Mouse (Mus musculus): Measurements from ENCODE around the gene Zfhx2. TPM values are rescaled to one million over a fixed set of nuclear protein-coding genes. Genes with fewer than 3 reads are reported as not detected.

The Zfhx2 gene
- polyA plus RNA-seq, 1 experiment from 2014 or later: 28.4 TPM

DNA sequence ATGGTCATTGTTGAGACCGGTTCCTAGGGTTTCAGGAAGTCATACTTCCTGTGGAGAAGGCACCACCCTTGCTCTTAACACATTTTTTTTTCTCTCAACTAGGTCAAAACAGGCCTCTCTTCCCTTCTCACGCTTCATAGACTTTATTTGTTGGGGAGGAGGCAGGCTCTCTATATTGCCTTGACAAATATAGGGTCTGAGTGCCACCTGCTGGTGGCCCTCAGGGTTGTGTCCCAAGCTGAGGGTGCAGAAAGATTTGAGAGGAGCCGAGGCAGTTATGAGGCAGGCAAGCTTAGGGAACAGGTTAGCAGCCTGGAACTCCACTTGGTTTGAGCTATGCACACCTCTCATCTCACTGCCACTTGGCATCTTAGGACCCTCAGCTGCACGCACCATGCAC, 5.9 kb upstream of the Zfhx2 start:
- H3K27ac ChIP-seq (replicated peaks; ENCODE audit: low read depth, low read length): peak overlapping the region; percentile 32; the same call in 1 of the 2 replicates
- no peak overlapping the region for H3K9ac ChIP-seq (replicated peaks; ENCODE audit: low read length)
- no peak overlapping the region for H3K4me3 ChIP-seq (replicated peaks; ENCODE audit: low read depth, low read length)
- peaks cover 12% of the 10 kb centered on the region; the same call in 1 of the 2 replicates for H3K36me3 ChIP-seq (ENCODE audit: control insufficient read depth, insufficient read depth, low read length)
- no peak; the same call in 1 of the 2 replicates for ATAC-seq (ENCODE audit: low FRiP score, low TSS enrichment)
- peaks cover 25% of the 10 kb centered on the region for H3K4me1 ChIP-seq (ENCODE audit: control insufficient read depth, insufficient read depth, low read length)
- DNase-seq: peak; percentile 84
- 62% methylated on average over 4 of the region's 4 CpGs for WGBS
- H3K4me2 ChIP-seq (ENCODE audit: low read length): no peak overlapping the region
- H3K9me3 ChIP-seq (ENCODE audit: control insufficient read depth, low read length): no peaks in the 10 kb centered on the region
- H3K27me3 ChIP-seq (ENCODE audit: control insufficient read depth, insufficient read depth, low read length): no peaks in the 10 kb centered on the region

DNA sequence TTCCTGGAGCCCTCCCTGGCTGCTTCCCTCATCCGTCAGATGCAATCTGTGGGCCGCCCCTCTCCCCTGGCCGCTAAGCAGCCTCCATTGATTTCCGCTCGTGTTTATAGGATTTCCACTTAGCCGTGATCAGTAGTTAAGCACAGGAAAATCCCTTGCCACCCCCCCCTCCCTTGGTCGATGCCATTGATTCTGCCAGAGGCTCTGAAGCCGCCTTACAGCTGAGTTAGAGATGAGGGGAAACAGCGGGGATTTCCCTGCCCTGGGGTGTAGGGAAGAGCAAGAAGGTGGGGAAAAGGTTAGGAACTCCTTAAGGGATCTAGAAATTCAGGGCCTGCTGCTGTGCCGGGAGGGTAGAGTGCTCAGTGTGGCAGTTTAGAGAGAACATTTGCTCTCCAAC, 5.5 kb upstream of the Zfhx2 start:
- Histone ChIP-seq H3K4me1 (ENCODE audit: control insufficient read depth, insufficient read depth, low read length) (peaks cover 25% of the 10 kb centered on the region), H3K27me3 (ENCODE audit: control insufficient read depth, insufficient read depth, low read length) (no peaks in the 10 kb centered on the region), H3K9me3 (ENCODE audit: control insufficient read depth, low read length) (no peaks in the 10 kb centered on the region), H3K36me3 (ENCODE audit: control insufficient read depth, insufficient read depth, low read length) (peaks cover 12% of the 10 kb centered on the region; the same call in 1 of the 2 replicates), H3K9ac (replicated peaks; ENCODE audit: low read length) (no peak overlapping the region), H3K4me3 (replicated peaks; ENCODE audit: low read depth, low read length) (no peak overlapping the region), H3K27ac (replicated peaks; ENCODE audit: low read depth, low read length) (peak overlapping the region; percentile 32; the same call in 1 of the 2 replicates), H3K4me2 (ENCODE audit: low read length) (peak overlapping the region; percentile 34; the same call in 1 of the 2 replicates)
- ATAC-seq (ENCODE audit: low FRiP score, low TSS enrichment): no peak
- WGBS: 59% methylated on average over 10 of the region's 10 CpGs
- no peak for DNase-seq

DNA sequence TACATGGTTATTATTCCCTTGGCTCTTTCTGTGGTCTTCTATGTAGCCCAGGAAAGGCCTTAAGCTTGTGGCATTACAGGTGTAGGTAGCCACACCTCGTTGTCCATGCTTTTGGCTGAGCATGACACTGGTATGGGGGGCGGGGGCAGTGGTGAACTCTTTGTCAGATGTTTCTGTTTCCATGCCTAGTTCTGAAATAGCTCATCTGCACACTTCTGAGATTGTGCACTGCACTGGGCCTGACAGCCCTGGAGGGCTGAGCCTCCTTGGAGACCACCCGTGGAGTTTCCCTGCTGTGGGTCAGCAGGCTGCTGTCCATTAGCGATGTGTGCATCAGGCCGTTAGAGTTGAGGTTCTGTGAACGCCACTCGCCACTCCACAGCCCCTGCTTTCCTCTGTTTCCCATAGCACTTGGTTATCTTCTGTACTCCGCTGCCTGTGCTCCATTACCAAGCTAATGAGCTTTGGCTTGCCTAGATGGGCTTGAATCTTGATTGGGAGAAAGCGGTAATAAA, 4.5 kb upstream of the Zfhx2 start:
- Histone ChIP-seq H3K4me3 (replicated peaks; ENCODE audit: low read depth, low read length) (no peak overlapping the region), H3K4me2 (ENCODE audit: low read length) (peak overlapping the region; percentile 34), H3K9ac (replicated peaks; ENCODE audit: low read length) (peak overlapping the region; percentile 20; the same call in 1 of the 2 replicates), H3K9me3 (ENCODE audit: control insufficient read depth, low read length) (no peaks in the 10 kb centered on the region), H3K27ac (replicated peaks; ENCODE audit: low read depth, low read length) (0 out of 2 replicates have a peak overlapping the region, but pooled peaks have one; percentile 21), H3K4me1 (ENCODE audit: control insufficient read depth, insufficient read depth, low read length) (peaks cover 25% of the 10 kb centered on the region), H3K27me3 (ENCODE audit: control insufficient read depth, insufficient read depth, low read length) (no peaks in the 10 kb centered on the region), H3K36me3 (ENCODE audit: control insufficient read depth, insufficient read depth, low read length) (peaks cover 12% of the 10 kb centered on the region; the same call in 1 of the 2 replicates)
- WGBS: 50% methylated on average over 9 of the region's 9 CpGs
- DNase-seq (no peak), ATAC-seq (ENCODE audit: low FRiP score, low TSS enrichment) (no peak)

DNA sequence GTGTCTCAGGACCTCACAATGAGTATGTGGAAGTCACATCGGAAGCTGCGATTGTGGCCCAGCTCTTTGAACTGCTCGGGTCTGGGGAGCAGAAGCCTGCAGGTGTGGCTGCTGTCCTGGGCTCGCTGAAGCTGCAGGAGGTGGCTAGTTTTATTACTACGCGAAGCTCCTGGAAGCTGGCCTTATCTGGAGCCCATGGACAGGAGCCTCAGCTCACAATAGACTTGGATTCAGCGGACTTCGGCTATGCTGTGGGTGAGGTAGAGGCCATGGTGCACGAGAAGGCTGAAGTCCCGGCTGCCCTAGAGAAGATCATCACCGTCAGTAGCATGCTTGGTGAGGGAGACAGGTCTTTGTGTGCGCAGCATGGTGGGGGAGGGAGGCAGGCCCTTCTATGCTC, 3.5 kb upstream of the Zfhx2 start:
- H3K27ac ChIP-seq (replicated peaks; ENCODE audit: low read depth, low read length): no peak overlapping the region; the same call in 1 of the 2 replicates
- peak overlapping the region; percentile 61 for H3K4me3 ChIP-seq (replicated peaks; ENCODE audit: low read depth, low read length)
- DNase-seq (no peak), ATAC-seq (ENCODE audit: low FRiP score, low TSS enrichment) (no peak)
- no peaks in the 10 kb centered on the region for H3K27me3 ChIP-seq (ENCODE audit: control insufficient read depth, insufficient read depth, low read length)
- no peaks in the 10 kb centered on the region for H3K9me3 ChIP-seq (ENCODE audit: control insufficient read depth, low read length)
- H3K36me3 ChIP-seq (ENCODE audit: control insufficient read depth, insufficient read depth, low read length): peaks cover 12% of the 10 kb centered on the region; the same call in 1 of the 2 replicates
- H3K4me1 ChIP-seq (ENCODE audit: control insufficient read depth, insufficient read depth, low read length): peaks cover 25% of the 10 kb centered on the region
- peak overlapping the region; percentile 80; the same call in 1 of the 2 replicates for H3K9ac ChIP-seq (replicated peaks; ENCODE audit: low read length)
- peak overlapping the region; percentile 80 for H3K4me2 ChIP-seq (ENCODE audit: low read length)
- WGBS: 66% methylated on average over 12 of the region's 12 CpGs

DNA sequence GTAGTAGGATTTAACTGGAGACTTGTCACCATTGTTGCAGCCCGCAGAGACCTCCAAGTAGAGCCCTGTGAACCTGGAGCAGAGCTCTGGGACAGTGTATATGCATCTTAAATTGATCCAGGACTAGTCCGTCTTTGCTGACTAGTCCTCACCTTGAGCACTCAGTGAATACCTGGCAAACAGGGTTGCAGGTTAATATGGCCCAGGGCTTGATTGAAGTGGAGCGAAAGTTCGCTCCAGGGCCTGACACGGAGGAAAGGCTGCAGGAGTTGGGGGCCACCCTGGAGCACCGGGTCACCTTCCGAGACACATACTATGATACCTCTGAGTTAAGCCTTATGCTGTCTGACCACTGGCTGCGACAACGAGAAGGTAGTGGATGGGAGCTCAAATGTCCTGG, 3.1 kb upstream of the Zfhx2 start:
- no peak for ATAC-seq (ENCODE audit: low FRiP score, low TSS enrichment)
- peaks cover 28% of the 10 kb centered on the region for H3K4me1 ChIP-seq (ENCODE audit: control insufficient read depth, insufficient read depth, low read length)

DNA sequence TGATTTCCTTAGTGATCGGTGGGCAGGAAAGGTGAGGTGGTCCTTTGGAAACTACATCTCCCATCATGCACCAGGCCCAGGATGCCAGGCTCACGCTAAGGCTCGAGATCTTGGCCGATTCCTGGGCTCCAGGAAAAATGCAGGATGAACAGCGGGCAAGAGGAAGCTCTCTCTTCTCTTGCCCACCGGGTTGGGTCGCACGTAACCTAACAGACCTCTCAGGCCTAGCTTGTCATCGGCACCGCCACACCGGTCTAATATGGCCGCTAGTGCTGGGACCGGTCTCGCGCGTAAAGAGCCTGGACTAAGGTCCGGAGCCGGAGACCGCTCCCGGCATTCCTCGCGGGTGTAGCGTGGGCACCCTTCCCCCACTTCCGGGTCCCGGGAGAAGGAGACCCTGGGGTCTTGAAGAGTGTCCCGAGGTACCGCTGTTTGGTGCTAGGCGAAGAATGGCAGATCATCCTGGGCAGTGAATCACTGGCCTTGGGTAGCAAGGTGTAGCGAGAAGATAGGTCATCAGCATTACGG, 2.6 kb upstream of the Zfhx2 start, which contains the start of gene Thtpa:
Gene Thtpa, plus strand, starts transcription at position 81 of the 528 bp plus-strand sequence.
- Histone ChIP-seq H3K27ac (replicated peaks; ENCODE audit: low read depth, low read length) (peak within 1 kb of the TSS; percentile 96), H3K4me1 (ENCODE audit: control insufficient read depth, insufficient read depth, low read length) (peaks cover 33% of the 10 kb centered on the region), H3K27me3 (ENCODE audit: control insufficient read depth, insufficient read depth, low read length) (no peaks in the 10 kb centered on the region), H3K4me3 (replicated peaks; ENCODE audit: low read depth, low read length) (peak within 1 kb of the TSS; percentile 61), H3K9me3 (ENCODE audit: control insufficient read depth, low read length) (no peaks in the 10 kb centered on the region), H3K36me3 (ENCODE audit: control insufficient read depth, insufficient read depth, low read length) (peaks cover 12% of the 10 kb centered on the region; the same call in 1 of the 2 replicates), H3K9ac (replicated peaks; ENCODE audit: low read length) (peak within 1 kb of the TSS; percentile 80), H3K4me2 (ENCODE audit: low read length) (peak within 1 kb of the TSS; percentile 80)
- peak; percentile 49 for ATAC-seq (ENCODE audit: low FRiP score, low TSS enrichment)
- under 1% methylated on average over 30 of the region's 30 CpGs for WGBS
- DNase-seq: peak; percentile 90

More for the DNA sequence above, 3.1 kb upstream of the Zfhx2 start:
- peak overlapping the region; percentile 61 for H3K4me3 ChIP-seq (replicated peaks; ENCODE audit: low read depth, low read length)
- peaks cover 12% of the 10 kb centered on the region; the same call in 1 of the 2 replicates for H3K36me3 ChIP-seq (ENCODE audit: control insufficient read depth, insufficient read depth, low read length)
- H3K27ac ChIP-seq (replicated peaks; ENCODE audit: low read depth, low read length): peak overlapping the region; percentile 96
- WGBS: 58% methylated on average over 9 of the region's 9 CpGs
- no peak for DNase-seq
- no peaks in the 10 kb centered on the region for H3K27me3 ChIP-seq (ENCODE audit: control insufficient read depth, insufficient read depth, low read length)
- H3K9ac ChIP-seq (replicated peaks; ENCODE audit: low read length): peak overlapping the region; percentile 80
- H3K4me2 ChIP-seq (ENCODE audit: low read length): peak overlapping the region; percentile 80
- H3K9me3 ChIP-seq (ENCODE audit: control insufficient read depth, low read length): no peaks in the 10 kb centered on the region

DNA sequence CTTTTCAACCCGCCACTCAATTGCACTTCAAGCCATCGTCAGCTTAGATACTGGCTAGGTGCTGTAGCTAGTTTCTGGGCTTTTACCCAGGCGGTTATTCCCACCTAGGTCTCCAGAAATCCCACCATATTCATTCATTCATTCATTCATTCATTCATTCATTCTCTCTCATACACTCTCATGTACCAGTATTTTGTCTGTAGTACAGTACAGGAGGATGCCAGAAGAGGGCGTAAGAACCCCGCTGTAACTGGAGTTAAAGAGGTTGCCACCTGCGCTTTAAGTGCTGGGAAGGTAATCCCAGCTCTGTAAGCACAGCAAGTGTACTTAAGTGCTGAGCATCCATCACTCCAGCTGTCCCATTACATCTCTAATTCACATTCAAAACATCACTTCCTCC, 1.8 kb upstream of the Zfhx2 start:
- Histone ChIP-seq H3K27me3 (ENCODE audit: control insufficient read depth, insufficient read depth, low read length) (no peaks in the 10 kb centered on the region), H3K9ac (replicated peaks; ENCODE audit: low read length) (no peak overlapping the region), H3K36me3 (ENCODE audit: control insufficient read depth, insufficient read depth, low read length) (peaks cover 5% of the 10 kb centered on the region; the same call in 1 of the 2 replicates), H3K4me3 (replicated peaks; ENCODE audit: low read depth, low read length) (no peak overlapping the region), H3K4me1 (ENCODE audit: control insufficient read depth, insufficient read depth, low read length) (peaks cover 42% of the 10 kb centered on the region), H3K4me2 (ENCODE audit: low read length) (peak overlapping the region; percentile 80), H3K9me3 (ENCODE audit: control insufficient read depth, low read length) (no peaks in the 10 kb centered on the region), H3K27ac (replicated peaks; ENCODE audit: low read depth, low read length) (peak overlapping the region; percentile 96)
- DNase-seq: no peak
- WGBS: 37% methylated on average over 6 of the region's 6 CpGs
- ATAC-seq (ENCODE audit: low FRiP score, low TSS enrichment): no peak

DNA sequence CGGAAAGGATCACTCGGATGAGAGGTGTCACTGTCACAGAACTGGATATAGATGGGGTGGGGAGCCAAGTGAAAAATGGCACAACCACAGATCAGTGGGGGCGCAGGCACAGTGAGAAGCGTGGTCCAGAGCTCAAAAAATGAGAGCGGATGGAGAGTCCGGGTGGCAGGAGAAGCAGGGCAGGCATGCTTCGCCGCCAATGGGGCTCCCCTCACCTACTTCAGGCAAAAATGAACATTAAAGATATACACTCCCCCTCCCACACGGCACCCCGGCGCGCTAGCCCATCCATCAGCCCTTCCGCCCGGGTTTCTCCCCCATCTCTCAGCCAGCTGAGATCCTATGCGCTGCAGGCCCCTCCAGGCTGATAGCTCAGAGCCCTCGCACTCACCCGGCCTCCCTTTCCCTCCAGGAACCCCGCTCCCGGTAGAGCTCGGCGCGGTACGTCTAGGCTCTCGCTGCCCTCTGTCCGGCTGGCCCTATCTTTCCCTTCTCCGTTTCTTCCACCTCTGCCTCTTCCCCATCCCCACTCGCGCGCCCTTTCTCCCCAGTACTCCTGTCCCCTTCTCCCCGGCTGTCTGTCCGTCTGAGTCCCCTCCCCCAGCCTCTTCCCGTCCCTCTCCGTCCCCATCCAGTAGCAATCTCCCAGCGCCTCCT, 787 bp downstream of the Zfhx2 start:
- H3K4me1 ChIP-seq (ENCODE audit: control insufficient read depth, insufficient read depth, low read length): peaks cover 51% of the 10 kb centered on the region
- DNase-seq: peak; percentile 60
- WGBS: 3% methylated on average over 34 of the region's 34 CpGs

More for the DNA sequence above, 787 bp downstream of the Zfhx2 start:
- Histone ChIP-seq H3K4me2 (ENCODE audit: low read length) (peak overlapping the region; percentile 76), H3K36me3 (ENCODE audit: control insufficient read depth, insufficient read depth, low read length) (peaks cover 4% of the 10 kb centered on the region; the same call in 1 of the 2 replicates), H3K27me3 (ENCODE audit: control insufficient read depth, insufficient read depth, low read length) (no peaks in the 10 kb centered on the region), H3K9me3 (ENCODE audit: control insufficient read depth, low read length) (no peaks in the 10 kb centered on the region), H3K4me3 (replicated peaks; ENCODE audit: low read depth, low read length) (peak overlapping the region; percentile 68), H3K27ac (replicated peaks; ENCODE audit: low read depth, low read length) (peak overlapping the region; percentile 95), H3K9ac (replicated peaks; ENCODE audit: low read length) (peak overlapping the region; percentile 89)
- no peak for ATAC-seq (ENCODE audit: low FRiP score, low TSS enrichment)
